Mouse (Mus musculus) ES-Bruce4 (cell line): ENCODE measurements around the gene Fbxl19. TPM values are rescaled to one million over a fixed set of nuclear protein-coding genes. Genes with fewer than 3 reads are reported as not detected.

ENCODE experiments used
- H3K27ac ChIP-seq: 2 replicates; pipeline ENCODE4 v1.5.1; 2012; ENCODE audit warnings: low read length, inconsistent platforms; ENCODE audit not compliant: insufficient read depth
- H3K27me3 ChIP-seq: 2 replicates; pipeline ENCODE4 v1.6.1; 2012; ENCODE audit warnings: mild to moderate bottlenecking, low read length, inconsistent platforms; ENCODE audit not compliant: control insufficient read depth, poor library complexity, insufficient read depth, severe bottlenecking
- H3K36me3 ChIP-seq: 2 replicates; pipeline ENCODE4 v1.6.1; 2012; ENCODE audit warnings: inconsistent platforms, mild to moderate bottlenecking, low read length, moderate library complexity; ENCODE audit not compliant: control insufficient read depth, poor library complexity, insufficient read depth, severe bottlenecking
- H3K4me1 ChIP-seq: one replicate; pipeline ENCODE4 v1.8.1; 2011; ENCODE audit warnings: low read length; ENCODE audit not compliant: control insufficient read depth, insufficient read depth
- H3K4me3 ChIP-seq: 2 replicates; pipeline ENCODE4 v1.5.1; 2011; ENCODE audit warnings: low read depth, mild to moderate bottlenecking, low read length
- H3K9ac ChIP-seq: 2 replicates; pipeline ENCODE4 v1.6.1; 2012; ENCODE audit warnings: low read depth, mild to moderate bottlenecking, inconsistent platforms; ENCODE audit not compliant: poor library complexity, severe bottlenecking
- H3K9me3 ChIP-seq: replicated peaks from 2 replicates; pipeline ENCODE4 v1.6.1; 2012; ENCODE audit warnings: mild to moderate bottlenecking, low read length, inconsistent platforms; ENCODE audit not compliant: control insufficient read depth, poor library complexity, insufficient read depth, severe bottlenecking
- CTCF ChIP-seq: IDR thresholded peaks from one replicate; pipeline ENCODE4 v1.8.1; 2011; ENCODE audit warnings: low read depth, low read length
- EP300 ChIP-seq: IDR thresholded peaks from 2 replicates; pipeline ENCODE4 v1.6.1; 2011; ENCODE audit warnings: low read depth, low read length; ENCODE audit not compliant: insufficient read depth
- POLR2A ChIP-seq: IDR thresholded peaks from one replicate; pipeline ENCODE4 v1.8.1; 2011; ENCODE audit warnings: low read length; ENCODE audit not compliant: insufficient read depth
- polyA plus RNA-seq: library from polyadenylated mRNA; stranded (reverse); fragments of >200 nt; gene quantifications from 2 replicates; pipeline ENCODE4 v1.2.4, GENCODE M21; 2011; ENCODE audit warnings: low read depth; ENCODE audit not compliant: missing spikeins, insufficient read depth, insufficient read length

Gene Fbxl19
- 55.1 and 58.3 TPM in 2 replicates for polyA plus RNA-seq

DNA sequence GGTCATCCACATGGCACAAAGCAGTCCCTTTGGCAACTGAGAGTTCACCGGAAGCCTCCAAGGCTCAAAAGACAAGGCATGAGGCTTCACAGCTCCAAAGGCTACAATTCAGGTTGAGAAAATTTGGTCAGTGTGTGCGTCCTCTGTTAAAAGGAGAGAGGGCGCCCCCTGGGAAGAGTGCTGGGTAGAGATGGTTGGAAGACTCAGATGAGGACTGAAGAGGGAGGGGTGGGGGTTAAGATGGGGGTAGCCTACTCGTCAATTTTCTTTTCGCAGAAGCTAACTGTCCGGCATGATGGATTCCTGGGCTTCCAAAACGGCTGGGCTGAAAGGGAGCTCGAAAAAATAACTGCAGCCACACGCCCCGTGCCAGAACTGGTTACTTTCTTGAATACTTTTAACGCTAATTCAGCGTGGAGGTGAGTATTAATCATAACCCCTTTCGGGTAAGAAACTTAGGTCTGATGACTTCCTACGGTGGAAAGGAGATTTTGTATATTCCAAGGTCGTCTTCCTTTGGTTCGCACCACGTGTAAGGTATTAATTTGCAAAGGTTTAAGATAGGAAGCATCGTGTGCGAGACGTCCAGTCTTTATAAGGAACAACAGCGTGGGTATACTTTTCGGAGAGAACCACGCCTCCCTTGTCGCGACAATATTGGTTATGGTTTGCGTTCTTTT, at the start of gene Fbxl19:
Gene Fbxl19 (plus strand): TSS at position 178 of the 680 bp plus-strand sequence.
- Histone ChIP-seq H3K27me3 (no peaks in the 10 kb centered on the region), H3K9me3 (no peaks in the 10 kb centered on the region), H3K36me3 (0 out of 2 replicates have a peak, but pooled peaks cover 4% of the 10 kb centered on the region), H3K4me1 (no peaks in the 10 kb centered on the region), H3K9ac (peak within 1 kb of the TSS; percentile 97), H3K27ac (peak within 1 kb of the TSS; percentile 57), H3K4me3 (peak within 1 kb of the TSS; percentile 86)
- TF ChIP-seq POLR2A (no peak), CTCF (peak; percentile 50), EP300 (no peak)

DNA sequence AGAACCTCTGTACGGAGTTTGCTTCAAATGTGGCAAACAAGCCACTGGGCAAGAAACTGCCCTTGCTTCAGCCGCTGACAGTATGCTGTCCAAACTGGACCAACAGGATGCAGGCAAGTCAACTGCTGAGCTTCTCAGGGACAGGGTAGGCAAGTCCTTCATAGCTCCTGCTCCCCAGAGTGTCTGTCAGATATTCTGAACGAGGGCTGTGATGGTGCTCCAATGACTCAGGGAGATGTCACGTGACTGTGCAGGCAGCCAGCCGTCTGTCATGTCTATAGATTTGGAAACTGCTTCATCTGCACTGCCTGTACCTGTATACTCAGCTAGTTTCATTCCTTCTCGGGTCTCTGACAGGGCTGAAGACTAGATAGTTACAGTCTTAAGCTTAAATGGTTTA, 45.4 kb upstream of the Fbxl19 start:
- Histone ChIP-seq H3K4me1 (no peaks in the 10 kb centered on the region), H3K9ac (no peak overlapping the region), H3K27ac (no peak overlapping the region), H3K9me3 (no peaks in the 10 kb centered on the region), H3K36me3 (no peaks in the 10 kb centered on the region), H3K27me3 (no peaks in the 10 kb centered on the region), H3K4me3 (no peak overlapping the region)
- TF ChIP-seq EP300 (no peak), CTCF (no peak), POLR2A (no peak)

DNA sequence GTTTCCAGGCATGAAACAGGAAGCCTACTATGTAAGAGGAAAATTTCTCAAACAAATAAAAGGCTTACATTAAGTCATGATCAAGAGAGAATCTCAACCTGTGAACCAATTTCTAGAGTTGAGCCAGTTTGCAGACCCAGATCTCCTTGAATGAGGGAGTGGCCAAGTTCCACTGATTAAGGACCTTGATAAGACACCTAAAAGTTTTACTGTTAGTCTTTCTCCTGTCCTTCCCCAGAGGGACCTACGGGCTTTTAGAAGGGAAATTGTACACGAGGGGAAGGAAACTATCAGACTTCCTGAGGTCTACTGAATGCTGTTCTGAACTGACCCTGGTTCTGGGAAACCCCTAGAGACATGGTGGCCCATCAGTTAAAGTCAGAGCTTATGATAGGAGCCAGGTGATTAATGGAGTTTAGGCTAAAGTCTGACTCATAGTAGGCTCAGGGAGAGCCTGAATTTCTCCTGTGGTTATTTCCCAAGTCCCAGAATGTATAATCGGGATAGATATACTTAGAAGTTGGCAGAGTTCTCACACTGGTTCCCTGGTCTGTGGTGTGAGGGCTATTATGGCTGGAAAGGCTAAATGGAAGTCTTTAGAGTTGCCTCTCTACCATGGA, 43.5 kb upstream of the Fbxl19 start:
- Histone ChIP-seq H3K27me3 (no peaks in the 10 kb centered on the region), H3K4me1 (no peaks in the 10 kb centered on the region), H3K27ac (no peak overlapping the region), H3K9me3 (no peaks in the 10 kb centered on the region), H3K4me3 (no peak overlapping the region), H3K36me3 (peaks cover under 1% of the 10 kb centered on the region; the same call in 1 of the 2 replicates), H3K9ac (no peak overlapping the region)
- no peak for TF ChIP-seq CTCF
- TF ChIP-seq POLR2A, result no peak
- no peak for TF ChIP-seq EP300

DNA sequence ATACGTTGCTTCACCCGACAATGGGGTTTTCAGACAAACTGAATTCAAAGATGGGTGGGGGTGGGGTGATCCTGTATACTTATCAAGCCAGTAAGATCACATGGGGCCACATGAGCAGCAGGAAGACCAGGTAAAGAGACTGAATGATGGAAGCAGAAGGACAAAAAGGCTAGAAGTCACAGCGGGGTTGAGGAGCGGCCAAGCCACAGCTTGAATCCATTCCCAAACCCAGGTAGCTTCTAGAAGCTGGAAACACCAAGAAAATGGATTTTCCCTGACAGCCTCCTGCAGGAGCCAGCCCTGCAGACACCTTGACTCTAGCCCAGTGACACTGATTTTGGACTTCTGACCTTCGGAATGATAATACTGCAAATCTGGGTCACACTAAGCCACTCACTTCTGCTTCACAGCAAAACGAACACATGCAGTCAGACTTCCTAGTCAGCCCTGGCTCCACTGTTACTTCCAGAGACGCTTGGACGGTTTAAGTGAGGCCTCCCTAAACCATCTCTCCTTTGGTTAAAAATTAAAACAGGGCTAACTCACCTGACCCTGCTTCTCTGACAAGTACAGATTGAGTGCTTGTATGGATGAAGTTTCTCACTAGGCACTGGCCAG, 40.7 kb upstream of the Fbxl19 start:
- Histone ChIP-seq H3K27ac (no peak overlapping the region), H3K4me1 (no peaks in the 10 kb centered on the region), H3K4me3 (no peak overlapping the region), H3K9ac (no peak overlapping the region), H3K27me3 (no peaks in the 10 kb centered on the region), H3K9me3 (no peaks in the 10 kb centered on the region), H3K36me3 (peaks cover 5% of the 10 kb centered on the region; the same call in 1 of the 2 replicates)
- no peak for TF ChIP-seq POLR2A
- no peak for TF ChIP-seq EP300
- TF ChIP-seq CTCF, result no peak

DNA sequence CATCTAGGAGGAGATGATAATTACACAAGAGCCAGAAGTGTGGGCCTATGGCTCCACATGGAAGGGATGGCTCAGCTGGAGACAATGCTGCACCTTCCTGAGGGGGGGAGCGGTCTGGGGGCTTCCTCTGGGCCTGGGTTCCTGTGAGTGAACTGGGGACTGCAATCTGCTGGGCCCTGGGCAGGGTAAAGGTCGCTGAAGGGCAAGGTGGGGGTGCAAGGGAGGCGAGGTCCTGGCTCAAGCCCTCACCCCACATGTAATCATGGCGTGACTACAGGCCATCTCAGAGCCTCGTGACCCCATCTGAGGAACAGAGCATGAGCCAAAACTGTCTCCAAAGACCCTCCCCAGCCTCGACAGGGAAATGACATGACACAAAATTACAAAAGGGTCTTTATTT, 39.7 kb upstream of the Fbxl19 start:
- Histone ChIP-seq H3K4me3 (no peak overlapping the region), H3K36me3 (peaks cover 5% of the 10 kb centered on the region; the same call in 1 of the 2 replicates), H3K9ac (no peak overlapping the region), H3K27me3 (no peaks in the 10 kb centered on the region), H3K4me1 (no peaks in the 10 kb centered on the region), H3K27ac (no peak overlapping the region), H3K9me3 (no peaks in the 10 kb centered on the region)
- TF ChIP-seq CTCF (no peak), POLR2A (no peak), EP300 (no peak)
